Mouse (Mus musculus): ENCODE results near the gene Rftn1.
"Not testable (repeated sequence)": the region's sequence is repeated elsewhere in the genome, so short reads cannot be mapped to it uniquely, and the experiment has no call there.

Rftn1 gene

DNA sequence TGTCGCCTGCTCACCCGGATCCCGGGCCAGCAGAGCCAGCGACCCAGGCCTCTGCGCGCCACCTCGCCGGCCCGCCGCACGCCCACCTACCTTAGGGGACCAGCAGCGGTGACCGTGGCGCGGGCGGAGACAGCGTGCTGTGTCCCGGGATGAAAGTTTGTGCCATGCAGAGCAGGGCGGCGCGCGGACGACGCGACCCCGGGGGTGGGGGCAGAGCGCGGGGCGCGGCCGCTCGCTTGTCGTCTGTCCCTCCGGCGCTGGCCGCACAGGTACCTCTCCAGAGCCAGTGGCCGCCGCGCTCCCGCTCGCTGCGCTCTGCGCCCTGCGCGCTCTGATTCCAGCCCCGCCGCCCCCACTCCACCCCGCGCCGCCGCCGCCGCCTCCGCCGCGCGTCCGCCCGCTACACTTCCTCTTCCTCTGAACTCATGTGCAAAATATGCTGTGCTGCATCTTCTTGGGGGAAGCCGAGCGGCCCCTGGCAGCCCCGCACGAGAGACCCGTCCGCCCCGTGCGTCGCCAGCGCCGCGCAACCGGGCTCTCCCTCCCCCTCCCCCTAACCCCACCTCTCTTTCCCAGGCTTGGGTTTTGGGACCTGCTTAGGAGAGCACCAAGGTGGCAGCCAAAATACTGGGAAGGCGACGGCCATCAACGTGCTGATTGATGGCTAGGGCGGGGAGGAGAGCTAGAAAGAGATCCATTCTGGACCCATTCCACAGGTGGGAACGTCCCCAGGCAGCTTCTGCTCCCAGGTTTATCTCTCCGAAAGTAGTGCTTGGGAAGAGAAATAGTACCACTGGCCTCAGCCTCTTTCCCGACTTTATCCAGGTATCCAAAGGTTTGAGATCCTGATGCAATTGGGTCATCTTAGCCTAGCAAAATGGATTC is at the start of gene Rftn1:
Rftn1 (minus strand) TSS at position 544 of the 885 bp plus-strand sequence.
- DNase-seq (ENCODE audit: inconsistent age in 2 of 2, low spot score in 1 of 2) = peak; percentile 40 to 73

DNA sequence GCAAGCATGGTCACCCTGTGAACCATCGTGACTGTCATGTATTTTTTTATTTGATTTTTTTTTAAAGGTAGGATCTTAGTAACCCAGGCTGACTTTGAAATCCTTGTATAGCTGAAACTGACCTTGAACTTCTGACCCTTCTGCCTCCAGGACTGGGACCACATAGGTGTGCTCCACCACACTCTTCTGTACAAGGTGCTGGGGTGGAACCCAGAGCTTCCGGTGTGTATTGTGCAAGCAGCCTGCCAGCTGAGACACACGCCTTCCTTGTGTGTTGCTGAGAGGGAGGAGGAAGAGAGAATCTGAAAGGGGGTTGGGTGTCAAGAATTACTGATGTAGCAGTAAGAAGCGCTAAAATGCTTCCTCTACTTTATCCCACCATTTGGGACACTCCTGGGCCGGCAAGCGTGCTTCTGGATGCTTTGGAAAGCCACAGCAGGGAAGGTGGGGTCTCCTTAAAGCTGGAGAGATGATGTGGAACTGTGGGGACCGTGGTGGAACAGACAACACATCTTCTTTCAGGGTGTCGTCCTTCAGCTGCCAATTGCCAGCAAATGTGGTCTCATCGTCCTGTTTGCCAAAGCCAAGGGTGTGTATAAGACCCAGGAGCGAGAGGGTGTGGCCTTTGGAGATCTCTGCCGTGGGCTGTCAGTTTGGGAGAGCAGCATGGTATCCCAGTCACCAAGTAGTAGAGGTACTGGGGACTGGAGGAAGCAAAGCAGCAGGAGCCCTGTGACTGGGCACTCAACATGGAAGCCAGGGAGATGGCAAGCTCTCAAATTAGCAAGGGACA is 47.5 kb upstream of the Rftn1 start:
- DNase-seq (ENCODE audit: inconsistent age in 2 of 2, low spot score in 1 of 2) = no peak

GRCm38 (mm10) chr17:50237436-50237709 is 46.9 kb upstream of the Rftn1 start:
- peak; percentile 77 to 93 for DNase-seq (ENCODE audit: inconsistent age in 2 of 2, low spot score in 1 of 2)

GRCm38 (mm10) chr17:50236702-50237435 is 46.4 kb upstream of the Rftn1 start:
- no peak for DNase-seq (ENCODE audit: inconsistent age in 2 of 2, low spot score in 1 of 2)

DNA sequence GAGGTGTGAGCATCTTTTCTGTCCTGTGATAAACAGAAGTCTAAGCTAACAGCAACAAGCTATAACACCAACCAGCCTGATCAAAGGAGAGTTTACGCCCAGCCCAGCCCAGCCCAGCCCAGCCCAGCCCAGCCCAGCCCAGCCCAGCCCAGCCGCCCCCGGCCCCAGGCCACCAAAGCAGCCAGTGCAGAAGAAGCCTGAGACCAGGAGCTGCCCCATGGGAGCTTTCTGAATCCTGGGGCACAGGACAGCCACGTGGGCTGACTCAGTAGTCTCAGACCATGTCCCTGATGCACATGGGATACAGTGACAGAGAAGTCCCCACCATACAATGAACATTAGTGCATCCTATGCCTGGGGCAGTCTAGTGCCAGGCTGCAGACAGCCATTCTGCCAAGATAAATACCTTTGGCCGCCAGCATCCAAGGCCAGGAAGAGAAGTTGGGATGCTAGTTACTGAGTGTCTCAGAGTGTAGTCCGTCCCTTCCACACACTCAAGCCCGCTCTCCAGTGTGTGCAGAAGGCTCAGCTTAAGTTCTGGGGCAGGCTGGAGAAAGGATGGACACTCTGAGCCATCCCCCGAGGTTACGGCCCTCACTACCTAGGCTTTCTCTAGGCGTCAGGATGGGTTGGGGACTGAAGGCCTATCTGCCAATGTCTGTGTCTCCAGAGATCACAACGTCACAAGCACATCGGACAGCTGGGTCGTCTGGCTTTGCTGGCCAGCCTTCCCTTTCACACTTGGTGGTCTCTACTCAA is 45.6 kb upstream of the Rftn1 start:
- DNase-seq (ENCODE audit: inconsistent age in 2 of 2, low spot score in 1 of 2) = no peak

DNA sequence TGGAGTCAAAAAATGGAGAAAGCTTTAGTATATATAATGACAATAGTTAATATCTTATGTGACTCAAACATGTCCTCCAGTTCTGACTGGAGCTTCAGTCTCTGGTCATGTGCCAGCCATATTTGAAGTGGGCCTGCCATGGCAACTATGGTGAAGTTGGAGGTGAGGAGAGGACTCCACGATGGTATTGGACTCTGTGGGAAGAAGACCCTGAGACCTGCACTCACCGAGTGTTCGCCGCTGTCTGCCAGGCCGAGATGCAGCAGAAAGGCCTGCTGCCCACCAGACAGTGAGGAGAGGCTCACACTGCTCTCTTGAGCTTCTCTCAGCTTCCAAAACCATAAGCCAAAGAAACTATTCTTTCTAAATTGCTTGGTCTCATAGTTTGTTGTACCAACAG is 43.5 kb upstream of the Rftn1 start:
- DNase-seq (ENCODE audit: inconsistent age in 2 of 2, low spot score in 1 of 2) = no peak

- DNase-seq (ENCODE audit: inconsistent age in 2 of 2, low spot score in 1 of 2) = no peak
Measured at GRCm38 (mm10) chr17:50232821-50233220, 42.3 kb upstream of the Rftn1 start.

DNA sequence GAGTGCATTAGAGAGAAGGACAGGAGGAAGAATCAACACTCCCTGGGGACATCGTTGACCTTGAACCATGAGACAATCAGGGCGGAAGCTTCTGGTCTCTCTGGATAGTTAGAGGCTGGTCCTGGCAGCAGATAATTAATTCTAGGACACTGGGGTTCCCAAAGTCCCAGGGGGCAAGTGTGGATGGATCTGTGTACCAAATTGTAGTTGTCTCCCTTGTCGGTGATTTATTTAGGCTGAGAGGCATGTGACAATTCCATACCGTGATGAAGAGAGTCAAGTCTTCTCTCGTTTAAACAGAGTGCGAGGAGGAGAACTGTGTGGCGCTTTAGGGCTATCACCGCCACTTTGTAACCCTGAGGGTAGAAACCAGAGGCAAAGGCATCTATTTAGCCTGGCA is 40.7 kb upstream of the Rftn1 start:
- no peak for DNase-seq (ENCODE audit: inconsistent age in 2 of 2, low spot score in 1 of 2)

- DNase-seq (ENCODE audit: inconsistent age in 2 of 2, low spot score in 1 of 2) = peak in 1 of 2 experiments; percentile 33
Measured at GRCm38 (mm10) chr17:50229534-50229933, 39.1 kb upstream of the Rftn1 start.

DNA sequence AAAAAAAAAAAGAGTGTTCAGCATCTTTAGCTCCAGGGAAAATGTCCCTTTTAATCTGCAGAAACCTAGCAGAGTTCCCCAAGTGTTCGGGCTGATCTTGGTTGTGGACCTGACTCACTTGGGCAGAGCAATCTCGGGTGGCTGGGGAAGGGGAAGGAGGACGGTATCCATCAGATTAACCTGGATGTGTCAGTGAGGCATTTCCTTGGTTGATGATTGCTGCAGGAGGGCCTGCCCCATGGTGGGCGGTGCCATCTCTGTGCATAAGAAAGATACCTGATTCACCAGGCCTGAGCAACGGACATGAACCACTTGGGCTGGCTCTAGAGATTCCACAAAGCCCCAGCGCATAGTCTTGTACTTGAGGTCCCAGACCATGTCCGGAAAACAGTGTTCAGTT is 36.9 kb upstream of the Rftn1 start:
- no peak for DNase-seq (ENCODE audit: inconsistent age in 2 of 2, low spot score in 1 of 2)

GRCm38 (mm10) chr17:50224718-50225117 is 34.2 kb upstream of the Rftn1 start:
- DNase-seq (ENCODE audit: inconsistent age in 2 of 2, low spot score in 1 of 2) = no peak

DNA sequence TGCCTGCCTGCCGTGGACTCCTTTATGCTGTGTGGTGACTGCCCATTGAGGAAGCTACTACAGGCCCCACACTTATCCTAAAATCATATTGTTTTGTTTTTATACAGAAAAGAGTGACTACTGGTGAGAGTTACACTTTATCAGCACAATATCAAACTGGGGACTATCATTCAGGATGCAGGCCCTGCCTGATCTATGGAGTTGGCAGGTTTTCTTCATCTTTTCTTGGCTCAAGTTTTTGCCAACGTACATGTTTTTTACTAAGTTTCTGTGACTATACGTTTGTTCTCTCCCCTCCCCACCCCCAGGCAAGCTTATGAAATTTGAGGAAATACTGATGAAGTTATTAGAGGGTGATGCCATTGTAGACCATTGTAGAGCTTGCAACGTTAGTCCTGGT is 27.5 kb upstream of the Rftn1 start:
- no peak for DNase-seq (ENCODE audit: inconsistent age in 2 of 2, low spot score in 1 of 2)

- no peak for DNase-seq (ENCODE audit: inconsistent age in 2 of 2, low spot score in 1 of 2)
Measured at GRCm38 (mm10) chr17:50215104-50215503, 24.6 kb upstream of the Rftn1 start.

- DNase-seq (ENCODE audit: inconsistent age in 2 of 2, low spot score in 1 of 2) = no peak
Measured at GRCm38 (mm10) chr17:50213117-50213516, 22.6 kb upstream of the Rftn1 start.

DNA sequence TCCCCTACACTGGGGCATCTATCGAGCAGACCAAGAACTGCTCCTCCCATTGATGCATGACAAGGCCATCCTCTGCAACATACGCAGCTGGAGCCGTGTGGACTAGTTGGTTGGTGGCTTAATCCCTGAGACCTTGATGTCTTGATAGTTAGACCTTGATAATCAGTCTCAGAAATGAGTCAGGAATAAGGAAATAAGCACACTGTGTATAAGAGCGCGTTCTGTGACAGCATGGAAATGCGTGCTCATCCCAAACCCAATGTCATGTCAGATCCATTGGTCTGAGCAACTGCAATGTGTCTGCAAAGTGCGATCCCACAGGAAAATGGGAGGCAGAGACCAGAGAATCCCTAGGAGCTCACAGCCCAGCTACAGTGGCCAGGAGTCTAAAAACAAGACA is 21.3 kb upstream of the Rftn1 start:
- DNase-seq (ENCODE audit: inconsistent age in 2 of 2, low spot score in 1 of 2) = peak; percentile 44 to 76

DNA sequence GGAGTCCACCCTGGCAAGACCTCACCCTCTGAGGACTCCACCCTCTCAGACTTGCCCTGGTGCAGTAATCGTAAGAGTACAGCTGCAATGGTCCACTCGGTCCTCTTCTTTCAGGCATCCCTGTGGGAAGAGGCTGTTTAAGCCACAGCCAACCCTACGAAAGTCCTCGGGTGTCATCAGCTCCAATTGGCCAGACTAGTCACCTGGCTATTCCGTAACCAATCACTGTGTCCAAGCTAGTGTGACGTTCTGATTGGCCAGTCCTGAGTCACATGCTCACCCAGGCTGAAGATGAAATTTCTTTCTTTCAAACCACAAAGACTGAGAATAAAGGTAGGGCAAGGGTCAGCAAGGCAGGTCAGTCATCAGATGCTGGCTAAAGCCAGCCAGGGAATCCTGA is 19.4 kb upstream of the Rftn1 start:
- DNase-seq (ENCODE audit: inconsistent age in 2 of 2, low spot score in 1 of 2) = no peak

GRCm38 (mm10) chr17:50208137-50209045 is 17.9 kb upstream of the Rftn1 start:
- no peak for DNase-seq (ENCODE audit: inconsistent age in 2 of 2, low spot score in 1 of 2)

DNA sequence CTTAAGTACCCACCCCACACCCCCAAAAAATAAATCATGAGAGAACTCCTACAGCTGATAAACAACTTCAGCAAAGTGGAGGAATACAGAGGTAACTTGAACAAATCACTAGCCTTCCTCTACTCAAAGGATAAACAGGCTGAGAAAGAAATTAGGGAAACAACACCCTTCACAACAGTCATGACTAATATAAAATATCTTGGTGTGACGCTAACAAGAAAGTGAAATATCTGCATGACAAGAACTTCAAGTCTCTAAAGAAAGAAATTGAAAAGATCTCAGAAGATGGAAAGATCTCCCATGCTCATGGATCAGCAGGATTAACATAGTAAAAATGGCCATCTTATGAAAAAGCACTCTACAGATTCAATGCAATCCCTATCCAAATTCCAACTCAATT is 15.8 kb upstream of the Rftn1 start:
- DNase-seq (ENCODE audit: inconsistent age in 2 of 2, low spot score in 1 of 2) = not testable (repeated sequence)

GRCm38 (mm10) chr17:50205840-50206239 is 15.4 kb upstream of the Rftn1 start:
- DNase-seq (ENCODE audit: inconsistent age in 2 of 2, low spot score in 1 of 2) = not testable (repeated sequence)

Data from adrenal gland, adult (tissue).